ENCODE assay signal across 9 mouse cellular contexts in genomic region chr6:83598646-83599045, GRCm38 (mm10). TPM values are rescaled to one million over a fixed set of nuclear protein-coding genes. Genes with fewer than 3 reads are reported as not detected.
DNase-seq lines count a peak whose midpoint lies in the region; ATAC-seq lines count a peak whose summit lies in the region.
"Had no signal": no experiment of that assay in that cellular context is flagged by ENCODE, and none has a peak within 500 bp of the region (broad histone marks: within the 10 kb centered on the region; RNA-seq: fewer than 3 reads in every experiment).

No protein-coding gene starts in this region.

- H3K9me3 ChIP-seq in embryonic facial prominence, embryonic 14.5 days (ENCODE audit: control insufficient read depth, low read length), result peaks cover 3% of the 10 kb centered on the region; the same call in 1 of the 2 replicates
- H3K9me3 ChIP-seq in heart, embryonic 16.5 days (replicated peaks; ENCODE audit: control insufficient read depth, low read length), result no peaks in the 10 kb centered on the region

- peak overlapping the region; percentile 33 for H3K4me3 ChIP-seq in embryonic facial prominence, embryonic 14.5 days (ENCODE audit: low read depth, low read length)
- peak overlapping the region; percentile 38 for H3K4me3 ChIP-seq in heart, embryonic 16.5 days (ENCODE audit: low read length)

- 9% methylated on average over 9 of the region's 9 CpGs for whole genome bisulfite sequencing in embryonic facial prominence, embryonic 14.5 days
- WGBS in heart, embryonic 16.5 days, result 9% methylated on average over 9 of the region's 9 CpGs

- peak; percentile 34 to 35 for DNase-seq in cerebellum, adult 18-20 months
- DNase-seq in adrenal gland, postnatal 10 days, result peak; percentile 61
- peak; percentile 33 for DNase-seq in embryonic facial prominence, embryonic 14.5 days (ENCODE audit: low spot score)
- peak; percentile 23 for DNase-seq in kidney, postnatal 14 days
- peak; percentile 28 for DNase-seq in lung, postnatal 25 days (ENCODE audit: low spot score)
- peak; percentile 46 for DNase-seq in right cerebral cortex, postnatal 4 days

- H3K9ac ChIP-seq in embryonic facial prominence, embryonic 14.5 days (ENCODE audit: low read depth, low read length), result 0 out of 2 replicates have a peak overlapping the region, but pooled peaks have one; percentile 45
- peak overlapping the region; percentile 57; the same call in 1 of the 2 replicates for H3K9ac ChIP-seq in heart, embryonic 16.5 days (ENCODE audit: low read length)

- H3K4me2 ChIP-seq in embryonic facial prominence, embryonic 14.5 days (ENCODE audit: low read depth, low read length), result peak overlapping the region; percentile 53
- peak overlapping the region; percentile 69 for H3K4me2 ChIP-seq in heart, embryonic 16.5 days (ENCODE audit: low read depth, low read length)

- no peaks in the 10 kb centered on the region for H3K27me3 ChIP-seq in embryonic facial prominence, embryonic 14.5 days (replicated peaks; ENCODE audit: control insufficient read depth, insufficient read depth, low read length)
- no peaks in the 10 kb centered on the region for H3K27me3 ChIP-seq in heart, embryonic 16.5 days (ENCODE audit: control insufficient read depth, insufficient read depth, low read length)

- no peak overlapping the region for H3K27ac ChIP-seq in embryonic facial prominence, embryonic 14.5 days (replicated peaks; ENCODE audit: low read depth, low read length)
- H3K27ac ChIP-seq in heart, embryonic 16.5 days (ENCODE audit: low read length), result no peak overlapping the region

- H3K4me1 ChIP-seq in embryonic facial prominence, embryonic 14.5 days (ENCODE audit: control insufficient read depth, insufficient read depth, low read length), result no peaks in the 10 kb centered on the region
- peaks cover 19% of the 10 kb centered on the region for H3K4me1 ChIP-seq in heart, embryonic 16.5 days (ENCODE audit: control insufficient read depth, insufficient read depth, low read length)

- no peak for ATAC-seq in cerebellum, adult (ENCODE audit: insufficient number of reproducible peaks, low FRiP score, low TSS enrichment)
- ATAC-seq in embryonic facial prominence, embryonic 14.5 days (ENCODE audit: low read depth), result no peak
- peak; percentile 63; the same call in 1 of the 2 replicates for ATAC-seq in heart, embryonic 16.5 days (replicated peaks; ENCODE audit: extremely low read depth, insufficient read depth, low FRiP score)

- no peaks in the 10 kb centered on the region for H3K36me3 ChIP-seq in embryonic facial prominence, embryonic 14.5 days (ENCODE audit: control insufficient read depth, insufficient read depth, low read length)
- no peaks in the 10 kb centered on the region for H3K36me3 ChIP-seq in heart, embryonic 16.5 days (ENCODE audit: control insufficient read depth, insufficient read depth)

RNA-seq across cellular contexts. Expression of gene Stambp, which starts 26.1 kb away (rescaled TPM):
- total RNA-seq in adrenal gland, postnatal 10 days (2021), result 10 to 100 TPM; 18.3 to 23.4 TPM
- 26.2 and 28.1 TPM in 2 replicates for polyA plus RNA-seq in embryonic facial prominence, embryonic 14.5 days (2014; fragmentation: Nextera tagmentation; extraction: Ambion mirVana)
- polyA plus RNA-seq in heart, embryonic 16.5 days (2015; fragmentation: Nextera tagmentation; extraction: Ambion mirVana), result 24.4 and 26.6 TPM in 2 replicates

RNA-seq across cellular contexts. Expression of gene Clec4f, which starts 57.3 kb away (rescaled TPM):
- 10 to 100 TPM in 1 of 2 experiments, 1 to 10 TPM in 1; 6.5 to 17.5 TPM for total RNA-seq in adrenal gland, postnatal 10 days (2021)
- polyA plus RNA-seq in embryonic facial prominence, embryonic 14.5 days (2014; fragmentation: Nextera tagmentation; extraction: Ambion mirVana), result not detected in 2 replicates
- 0.20 and 0.87 TPM in 2 replicates for polyA plus RNA-seq in heart, embryonic 16.5 days (2015; fragmentation: Nextera tagmentation; extraction: Ambion mirVana)
- total RNA-seq: layer of hippocampus, postnatal 25 days had no signal
